Mouse (Mus musculus): ENCODE measurements around the gene Gm960. TPM values are rescaled to one million over a fixed set of nuclear protein-coding genes. Genes with fewer than 3 reads are reported as not detected.

Gm960 gene
- polyA plus RNA-seq, 1 experiment from 2014 or later, result 1.1 TPM

DNA sequence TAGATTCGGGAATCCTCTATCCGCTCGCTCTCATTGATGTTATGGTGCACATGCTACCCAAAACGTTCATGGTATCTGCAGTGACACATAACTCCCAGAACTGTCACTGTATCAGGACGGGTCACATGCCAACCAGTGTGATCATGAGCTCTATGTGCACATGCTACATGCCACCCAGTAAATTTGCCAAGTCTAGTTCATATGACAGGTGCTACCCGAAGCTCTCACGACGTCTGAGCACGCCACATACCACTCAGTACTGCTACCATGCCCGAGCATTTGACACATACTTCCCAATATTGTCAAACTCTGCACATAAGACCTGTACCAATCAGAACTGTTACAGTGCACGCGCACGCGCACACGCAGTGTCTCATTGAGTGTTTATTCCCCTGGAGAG is 21.6 kb upstream of the Gm960 start:
- no peak for ATAC-seq (ENCODE audit: insufficient number of reproducible peaks, insufficient read depth, low FRiP score, low read depth)
- WGBS, result 78% methylated on average over 15 of the region's 15 CpGs
- no peaks in the 10 kb centered on the region; a peak in 1 of 4 replicates for H3K4me1 ChIP-seq (ENCODE audit: control insufficient read depth in 2 of 2, insufficient read depth in 2 of 2, low read length in 2 of 2)
- H3K4me2 ChIP-seq (ENCODE audit: low read length), result no peak overlapping the region
- H3K4me3 ChIP-seq (ENCODE audit: control insufficient read depth in 1 of 2, insufficient read depth in 1 of 2, low read depth in 1 of 2, low read length in 2 of 2), result no peak overlapping the region
- H3K9ac ChIP-seq (ENCODE audit: low read length), result no peak overlapping the region
- H3K27ac ChIP-seq (replicated peaks in 1 of 2; ENCODE audit: control insufficient read depth in 1 of 2, insufficient read depth in 1 of 2, low read depth in 2 of 2, low read length in 2 of 2), result no peak overlapping the region
- H3K27me3 ChIP-seq (ENCODE audit: control insufficient read depth, insufficient read depth, low read length), result peaks cover 39% of the 10 kb centered on the region
- no peaks in the 10 kb centered on the region for H3K36me3 ChIP-seq (ENCODE audit: control insufficient read depth, insufficient read depth, low read length)
- H3K9me3 ChIP-seq (ENCODE audit: control insufficient read depth, low read length), result no peaks in the 10 kb centered on the region

DNA sequence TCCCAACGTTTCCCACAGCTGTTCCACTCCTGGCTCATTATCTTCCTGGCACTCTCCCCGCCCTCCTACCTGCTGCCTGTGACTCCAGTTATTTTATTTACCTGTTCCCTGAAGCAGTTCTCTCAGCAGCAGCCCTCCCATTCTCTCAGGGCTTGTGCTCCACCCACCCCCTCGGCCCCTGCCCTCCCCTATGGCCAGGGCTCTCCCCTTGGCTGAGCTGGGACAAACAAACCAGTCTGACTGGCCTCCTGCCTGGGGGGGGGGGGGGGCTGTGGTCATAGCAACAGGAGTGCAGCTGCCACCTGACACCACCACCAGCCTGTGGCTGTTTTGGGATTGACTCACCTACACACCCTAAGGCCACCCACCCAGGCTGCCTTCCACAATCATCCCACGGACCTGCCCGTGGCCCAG is 20.9 kb upstream of the Gm960 start:
- Histone ChIP-seq H3K4me2 (ENCODE audit: low read length) (no peak overlapping the region), H3K27me3 (ENCODE audit: control insufficient read depth, insufficient read depth, low read length) (peaks cover 47% of the 10 kb centered on the region), H3K27ac (replicated peaks in 1 of 2; ENCODE audit: control insufficient read depth in 1 of 2, insufficient read depth in 1 of 2, low read depth in 2 of 2, low read length in 2 of 2) (no peak overlapping the region), H3K4me1 (ENCODE audit: control insufficient read depth in 2 of 2, insufficient read depth in 2 of 2, low read length in 2 of 2) (no peaks in the 10 kb centered on the region; a peak in 1 of 4 replicates), H3K4me3 (ENCODE audit: control insufficient read depth in 1 of 2, insufficient read depth in 1 of 2, low read depth in 1 of 2, low read length in 2 of 2) (no peak overlapping the region), H3K9me3 (ENCODE audit: control insufficient read depth, low read length) (no peaks in the 10 kb centered on the region), H3K9ac (ENCODE audit: low read length) (no peak overlapping the region), H3K36me3 (ENCODE audit: control insufficient read depth, insufficient read depth, low read length) (no peaks in the 10 kb centered on the region)
- no peak for ATAC-seq (ENCODE audit: insufficient number of reproducible peaks, insufficient read depth, low FRiP score, low read depth)
- WGBS, result 16% methylated on average over 5 of the region's 5 CpGs

GRCm38 (mm10) chr19:4718716-4719115 is 20.2 kb upstream of the Gm960 start:
- no peak overlapping the region for H3K4me2 ChIP-seq (ENCODE audit: low read length)
- WGBS, result 31% methylated on average over 11 of the region's 12 CpGs

GRCm38 (mm10) chr19:4717281-4717680 is 18.8 kb upstream of the Gm960 start:
- no peak overlapping the region for H3K4me2 ChIP-seq (ENCODE audit: low read length)
- H3K27ac ChIP-seq (replicated peaks in 1 of 2; ENCODE audit: control insufficient read depth in 1 of 2, insufficient read depth in 1 of 2, low read depth in 2 of 2, low read length in 2 of 2), result no peak overlapping the region
- no peak overlapping the region for H3K9ac ChIP-seq (ENCODE audit: low read length)
- no peak overlapping the region for H3K4me3 ChIP-seq (ENCODE audit: control insufficient read depth in 1 of 2, insufficient read depth in 1 of 2, low read depth in 1 of 2, low read length in 2 of 2)
- no peaks in the 10 kb centered on the region for H3K9me3 ChIP-seq (ENCODE audit: control insufficient read depth, low read length)
- 93% methylated on average over 2 of the region's 2 CpGs for WGBS
- no peak for ATAC-seq (ENCODE audit: insufficient number of reproducible peaks, insufficient read depth, low FRiP score, low read depth)
- H3K4me1 ChIP-seq (ENCODE audit: control insufficient read depth in 2 of 2, insufficient read depth in 2 of 2, low read length in 2 of 2), result peaks cover 0 to 5% of the 10 kb centered on the region in 2 experiments; a peak in 2 of 4 replicates
- peaks cover 67% of the 10 kb centered on the region for H3K27me3 ChIP-seq (ENCODE audit: control insufficient read depth, insufficient read depth, low read length)
- no peaks in the 10 kb centered on the region for H3K36me3 ChIP-seq (ENCODE audit: control insufficient read depth, insufficient read depth, low read length)

More at GRCm38 (mm10) chr19:4718716-4719115, 20.2 kb upstream of the Gm960 start:
- Histone ChIP-seq H3K9ac (ENCODE audit: low read length) (no peak overlapping the region), H3K27me3 (ENCODE audit: control insufficient read depth, insufficient read depth, low read length) (peaks cover 53% of the 10 kb centered on the region), H3K36me3 (ENCODE audit: control insufficient read depth, insufficient read depth, low read length) (no peaks in the 10 kb centered on the region), H3K9me3 (ENCODE audit: control insufficient read depth, low read length) (no peaks in the 10 kb centered on the region), H3K27ac (replicated peaks in 1 of 2; ENCODE audit: control insufficient read depth in 1 of 2, insufficient read depth in 1 of 2, low read depth in 2 of 2, low read length in 2 of 2) (no peak overlapping the region), H3K4me1 (ENCODE audit: control insufficient read depth in 2 of 2, insufficient read depth in 2 of 2, low read length in 2 of 2) (no peaks in the 10 kb centered on the region; a peak in 1 of 4 replicates), H3K4me3 (ENCODE audit: control insufficient read depth in 1 of 2, insufficient read depth in 1 of 2, low read depth in 1 of 2, low read length in 2 of 2) (no peak overlapping the region)
- ATAC-seq (ENCODE audit: insufficient number of reproducible peaks, insufficient read depth, low FRiP score, low read depth), result no peak

DNA sequence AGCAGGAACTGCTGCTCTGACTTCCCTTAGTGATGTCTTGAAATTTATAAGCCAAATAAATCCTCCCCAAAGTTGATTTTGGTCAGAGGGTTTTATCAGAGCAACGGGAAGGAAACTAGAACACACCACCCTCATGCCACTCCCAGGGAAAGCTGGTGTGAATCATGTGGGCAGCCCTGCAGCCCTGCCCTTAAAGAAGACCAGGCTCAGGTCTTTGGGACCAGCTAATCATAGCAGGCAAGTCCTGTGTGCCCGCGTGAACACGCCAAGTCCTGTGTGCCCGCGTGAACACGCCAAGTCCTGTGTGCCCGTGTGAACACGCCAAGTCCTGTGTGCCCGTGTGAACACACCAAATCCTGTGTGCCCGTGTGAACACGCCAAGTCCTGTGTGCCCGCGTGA is 18.3 kb upstream of the Gm960 start:
- H3K4me3 ChIP-seq (ENCODE audit: control insufficient read depth in 1 of 2, insufficient read depth in 1 of 2, low read depth in 1 of 2, low read length in 2 of 2), result no peak overlapping the region
- WGBS, result 95% methylated on average over 14 of the region's 14 CpGs
- no peaks in the 10 kb centered on the region for H3K9me3 ChIP-seq (ENCODE audit: control insufficient read depth, low read length)
- peaks cover 73% of the 10 kb centered on the region for H3K27me3 ChIP-seq (ENCODE audit: control insufficient read depth, insufficient read depth, low read length)
- H3K36me3 ChIP-seq (ENCODE audit: control insufficient read depth, insufficient read depth, low read length), result no peaks in the 10 kb centered on the region
- no peak for ATAC-seq (ENCODE audit: insufficient number of reproducible peaks, insufficient read depth, low FRiP score, low read depth)
- peaks cover 0 to 7% of the 10 kb centered on the region in 2 experiments; a peak in 3 of 4 replicates for H3K4me1 ChIP-seq (ENCODE audit: control insufficient read depth in 2 of 2, insufficient read depth in 2 of 2, low read length in 2 of 2)
- H3K9ac ChIP-seq (ENCODE audit: low read length), result no peak overlapping the region
- no peak overlapping the region for H3K4me2 ChIP-seq (ENCODE audit: low read length)
- H3K27ac ChIP-seq (replicated peaks in 1 of 2; ENCODE audit: control insufficient read depth in 1 of 2, insufficient read depth in 1 of 2, low read depth in 2 of 2, low read length in 2 of 2), result no peak overlapping the region

GRCm38 (mm10) chr19:4713886-4714285 is 15.4 kb upstream of the Gm960 start:
- WGBS, result 59% methylated on average over 3 of the region's 3 CpGs

DNA sequence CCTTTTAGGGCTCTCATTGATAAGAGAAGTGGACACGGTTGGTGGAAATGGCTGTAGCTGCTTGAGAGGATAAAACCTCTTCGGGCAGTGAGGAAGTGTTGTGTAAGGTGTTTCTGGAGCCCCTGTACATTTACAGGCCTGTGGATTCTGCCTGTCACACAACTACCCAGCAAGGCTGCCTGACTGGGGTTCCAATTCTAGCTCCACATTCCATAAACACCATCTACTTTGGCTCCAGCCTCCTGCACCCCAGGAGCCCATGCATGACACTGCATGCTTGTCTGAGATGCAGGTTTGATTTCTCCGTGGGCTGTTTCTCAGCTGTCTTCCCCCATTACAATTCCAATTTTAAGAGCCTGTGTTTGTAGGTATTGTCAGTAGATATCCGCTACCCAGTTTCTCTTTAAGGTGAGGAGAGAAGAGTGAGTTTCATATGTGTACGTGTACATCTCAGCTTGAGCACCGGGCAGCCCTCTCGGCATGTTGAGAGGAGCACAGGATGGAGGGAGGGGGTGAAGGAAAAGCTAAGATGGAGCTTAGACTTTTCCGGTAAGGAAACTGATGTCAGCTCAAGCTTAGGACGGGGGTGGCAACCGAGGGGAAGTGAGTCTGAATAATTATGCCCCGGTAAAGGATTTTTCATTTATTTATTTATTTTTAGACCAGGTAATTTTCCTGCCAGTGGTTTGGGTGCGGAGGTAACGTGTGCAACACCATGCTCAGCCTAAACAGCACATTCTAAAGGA is 14.5 kb upstream of the Gm960 start:
- no peak for ATAC-seq (ENCODE audit: insufficient number of reproducible peaks, insufficient read depth, low FRiP score, low read depth)
- Histone ChIP-seq H3K9me3 (ENCODE audit: control insufficient read depth, low read length) (no peaks in the 10 kb centered on the region), H3K36me3 (ENCODE audit: control insufficient read depth, insufficient read depth, low read length) (no peaks in the 10 kb centered on the region), H3K9ac (ENCODE audit: low read length) (0 out of 2 replicates have a peak overlapping the region, but pooled peaks have one; percentile 58), H3K27me3 (ENCODE audit: control insufficient read depth, insufficient read depth, low read length) (peaks cover 80% of the 10 kb centered on the region), H3K4me1 (ENCODE audit: control insufficient read depth in 2 of 2, insufficient read depth in 2 of 2, low read length in 2 of 2) (peaks cover 5 to 7% of the 10 kb centered on the region in 2 experiments; a peak in 3 of 4 replicates), H3K4me2 (ENCODE audit: low read length) (peak overlapping the region; percentile 96), H3K27ac (replicated peaks in 1 of 2; ENCODE audit: control insufficient read depth in 1 of 2, insufficient read depth in 1 of 2, low read depth in 2 of 2, low read length in 2 of 2) (no peak overlapping the region), H3K4me3 (ENCODE audit: control insufficient read depth in 1 of 2, insufficient read depth in 1 of 2, low read depth in 1 of 2, low read length in 2 of 2) (peak overlapping the region; percentile 49 to 54)
- 35% methylated on average over 13 of the region's 13 CpGs for WGBS

More at GRCm38 (mm10) chr19:4713886-4714285, 15.4 kb upstream of the Gm960 start:
- Histone ChIP-seq H3K27ac (replicated peaks in 1 of 2; ENCODE audit: control insufficient read depth in 1 of 2, insufficient read depth in 1 of 2, low read depth in 2 of 2, low read length in 2 of 2) (no peak overlapping the region), H3K27me3 (ENCODE audit: control insufficient read depth, insufficient read depth, low read length) (peaks cover 80% of the 10 kb centered on the region), H3K4me1 (ENCODE audit: control insufficient read depth in 2 of 2, insufficient read depth in 2 of 2, low read length in 2 of 2) (peaks cover 5 to 7% of the 10 kb centered on the region in 2 experiments; a peak in 3 of 4 replicates), H3K4me2 (ENCODE audit: low read length) (no peak overlapping the region), H3K4me3 (ENCODE audit: control insufficient read depth in 1 of 2, insufficient read depth in 1 of 2, low read depth in 1 of 2, low read length in 2 of 2) (no peak overlapping the region), H3K9me3 (ENCODE audit: control insufficient read depth, low read length) (no peaks in the 10 kb centered on the region), H3K9ac (ENCODE audit: low read length) (no peak overlapping the region), H3K36me3 (ENCODE audit: control insufficient read depth, insufficient read depth, low read length) (no peaks in the 10 kb centered on the region)
- no peak for ATAC-seq (ENCODE audit: insufficient number of reproducible peaks, insufficient read depth, low FRiP score, low read depth)

Measured in heart, embryonic 14.5 days (tissue).